Mouse (Mus musculus): Measurements from ENCODE around the gene Ppp1r27. TPM values are rescaled to one million over a fixed set of nuclear protein-coding genes. Genes with fewer than 3 reads are reported as not detected.
"Not testable (repeated sequence)": the region's sequence is repeated elsewhere in the genome, so short reads cannot be mapped to it uniquely, and the experiment has no call there.

Gene Ppp1r27
- polyA plus RNA-seq, 1 experiment = not detected

- no peak for DNase-seq (ENCODE audit: extremely low spot score in 1 of 2, low spot score in 1 of 2)
Observed at GRCm38 (mm10) chr11:120576365-120576981, 25.5 kb upstream of the Ppp1r27 start.

- DNase-seq (ENCODE audit: extremely low spot score in 1 of 2, low spot score in 1 of 2) = no peak
Observed at GRCm38 (mm10) chr11:120575940-120576339, 25.0 kb upstream of the Ppp1r27 start.

- DNase-seq (ENCODE audit: extremely low spot score in 1 of 2, low spot score in 1 of 2) = no peak
Observed at GRCm38 (mm10) chr11:120575046-120575445, 24.1 kb upstream of the Ppp1r27 start.

GRCm38 (mm10) chr11:120574278-120574600 lies 23.3 kb upstream of the Ppp1r27 start:
- DNase-seq (ENCODE audit: extremely low spot score in 1 of 2, low spot score in 1 of 2) = no peak

GRCm38 (mm10) chr11:120573585-120574277 lies 22.8 kb upstream of the Ppp1r27 start:
- DNase-seq (ENCODE audit: extremely low spot score in 1 of 2, low spot score in 1 of 2) = no peak

- DNase-seq (ENCODE audit: extremely low spot score in 1 of 2, low spot score in 1 of 2) = peak; percentile 100
Observed at GRCm38 (mm10) chr11:120572752-120573584, 22.0 kb upstream of the Ppp1r27 start, which contains the start of gene P4hb. P4hb (minus strand) TSS chr11:120573253.

GRCm38 (mm10) chr11:120572417-120572751 lies 21.5 kb upstream of the Ppp1r27 start:
- DNase-seq (ENCODE audit: extremely low spot score in 1 of 2, low spot score in 1 of 2) = no peak

GRCm38 (mm10) chr11:120571754-120572416 lies 21.0 kb upstream of the Ppp1r27 start:
- DNase-seq (ENCODE audit: extremely low spot score in 1 of 2, low spot score in 1 of 2) = no peak

GRCm38 (mm10) chr11:120571122-120571521 lies 20.2 kb upstream of the Ppp1r27 start:
- DNase-seq (ENCODE audit: extremely low spot score in 1 of 2, low spot score in 1 of 2) = no peak

- DNase-seq (ENCODE audit: extremely low spot score in 1 of 2, low spot score in 1 of 2) = no peak
Observed at GRCm38 (mm10) chr11:120568324-120568723, 17.4 kb upstream of the Ppp1r27 start.

- DNase-seq (ENCODE audit: extremely low spot score in 1 of 2, low spot score in 1 of 2) = no peak
Observed at GRCm38 (mm10) chr11:120565114-120565513, 14.2 kb upstream of the Ppp1r27 start.

- no peak for DNase-seq (ENCODE audit: extremely low spot score in 1 of 2, low spot score in 1 of 2)
Observed at GRCm38 (mm10) chr11:120562949-120563348, 12.0 kb upstream of the Ppp1r27 start.

GRCm38 (mm10) chr11:120560952-120561728 lies 10.2 kb upstream of the Ppp1r27 start:
- no peak for DNase-seq (ENCODE audit: extremely low spot score in 1 of 2, low spot score in 1 of 2)

- not testable (repeated sequence) for DNase-seq (ENCODE audit: extremely low spot score in 1 of 2, low spot score in 1 of 2)
Observed at GRCm38 (mm10) chr11:120558843-120559242, 7.9 kb upstream of the Ppp1r27 start.

- DNase-seq (ENCODE audit: extremely low spot score in 1 of 2, low spot score in 1 of 2) = no peak
Observed at GRCm38 (mm10) chr11:120555260-120555659, 4.3 kb upstream of the Ppp1r27 start.

- DNase-seq (ENCODE audit: extremely low spot score in 1 of 2, low spot score in 1 of 2) = no peak
Observed at GRCm38 (mm10) chr11:120554834-120555233, 3.9 kb upstream of the Ppp1r27 start.

GRCm38 (mm10) chr11:120552736-120553135 lies 1.8 kb upstream of the Ppp1r27 start:
- DNase-seq (ENCODE audit: extremely low spot score in 1 of 2, low spot score in 1 of 2) = no peak

- no peak for DNase-seq (ENCODE audit: extremely low spot score in 1 of 2, low spot score in 1 of 2)
Observed at GRCm38 (mm10) chr11:120549986-120550809, 734 bp downstream of the Ppp1r27 start.

- DNase-seq (ENCODE audit: extremely low spot score in 1 of 2, low spot score in 1 of 2) = peak; percentile 74 to 94
Observed at GRCm38 (mm10) chr11:120549168-120549945, 1.6 kb downstream of the Ppp1r27 start, which contains the start of gene Mcrip1. Mcrip1 (minus strand) TSS chr11:120549727.

Measured in frontal cortex, adult 2 months (tissue).